Mouse (Mus musculus) neural tube, embryonic 11.5 days (tissue): ENCODE results near the gene Abcd4. TPM values are rescaled to one million over a fixed set of nuclear protein-coding genes. Genes with fewer than 3 reads are reported as not detected.

Source experiments
- ATAC-seq: fragments of 200-750 bp; cut with Nextera tagmentation; 2 replicates; pipeline ENCODE4 v1.8.0; 2017; ENCODE audit warnings: moderate number of reproducible peaks, mild to moderate bottlenecking, moderate TSS enrichment, moderate library complexity; ENCODE audit not compliant: insufficient read depth, low FRiP score, low TSS enrichment
- DNase-seq: peaks from one replicate; pipeline ENCODE4 v3.0.0-alpha.2; 2015; ENCODE audit warnings: low spot score
- H3K27ac ChIP-seq: fragments of 300-500 bp; sonication (generic); 2 replicates; pipeline ENCODE4 v1.5.1; 2014; ENCODE audit warnings: low read depth, mild to moderate bottlenecking, low read length
- H3K27me3 ChIP-seq: fragments of 300-500 bp; sonication (generic); 2 replicates; pipeline ENCODE4 v1.6.1; 2014; ENCODE audit warnings: mild to moderate bottlenecking, low read length, mixed read lengths; ENCODE audit not compliant: control insufficient read depth, insufficient read depth
- H3K36me3 ChIP-seq: fragments of 300-500 bp; sonication (generic); 2 replicates; pipeline ENCODE4 v1.6.1; 2014; ENCODE audit warnings: mild to moderate bottlenecking, low read length, moderate library complexity, mixed read lengths; ENCODE audit not compliant: control insufficient read depth, insufficient read depth
- H3K4me1 ChIP-seq: fragments of 300-500 bp; sonication (generic); 2 replicates; pipeline ENCODE4 v1.6.1; 2014; ENCODE audit warnings: low read length, mixed read lengths; ENCODE audit not compliant: control insufficient read depth, insufficient read depth
- H3K4me2 ChIP-seq: fragments of 300-500 bp; sonication (generic); 2 replicates; pipeline ENCODE4 v1.6.1; 2014; ENCODE audit warnings: low read depth, mild to moderate bottlenecking, moderate library complexity
- H3K4me3 ChIP-seq: fragments of 300-500 bp; sonication (generic); 2 replicates; pipeline ENCODE4 v1.5.1; 2014; ENCODE audit warnings: low read depth, low read length
- H3K9ac ChIP-seq: fragments of 300-500 bp; sonication (generic); 2 replicates; pipeline ENCODE4 v1.6.1; 2014; ENCODE audit warnings: mild to moderate bottlenecking, low read length
- H3K9me3 ChIP-seq: fragments of 300-500 bp; sonication (generic); 2 replicates; pipeline ENCODE4 v1.6.1; 2016; ENCODE audit warnings: low read length; ENCODE audit not compliant: control insufficient read depth
- WGBS: fragments of 180-500 bp; shearing (Covaris S2); extraction: QIAGEN DNeasy Blood & Tissue Kit; methylation state at CpG from one replicate; pipeline ENCODE4 v1.1.7; 2014; 5-methylcytosine and 5-hydroxymethylcytosine counted together
- polyA plus RNA-seq: library from polyadenylated mRNA; unstranded; fragments of >200 nt; fragmentation: Nextera tagmentation; extraction: Ambion mirVana; gene quantifications from 2 replicates; pipeline ENCODE4 v1.2.1, GENCODE M21; 2014

Abcd4 gene
- polyA plus RNA-seq, 1 experiment from 2014 or later: 6.8 TPM

- DNase-seq (peak; percentile 33), ATAC-seq (no peak)
- H3K36me3 ChIP-seq: no peaks in the 10 kb centered on the region
- H3K27ac ChIP-seq: no peak within 1 kb of the TSS
- H3K9me3 ChIP-seq: no peaks in the 10 kb centered on the region
- H3K4me1 ChIP-seq: no peaks in the 10 kb centered on the region
- H3K4me2 ChIP-seq: no peak within 1 kb of the TSS
- WGBS: 2% methylated on average over 24 of the region's 25 CpGs
- H3K4me3 ChIP-seq: peak within 1 kb of the TSS; percentile 24
- no peak within 1 kb of the TSS for H3K9ac ChIP-seq
- peaks cover 67% of the 10 kb centered on the region for H3K27me3 ChIP-seq
Observed at GRCm38 (mm10) chr12:84569336-84569970, 47.8 kb downstream of the Abcd4 start, which contains the start of gene Vsx2. Gene Vsx2 (plus strand): TSS chr12:84569762.

- DNase-seq (no peak), ATAC-seq (no peak)
- H3K4me1 ChIP-seq: no peaks in the 10 kb centered on the region
- no peak overlapping the region for H3K4me3 ChIP-seq
- H3K9ac ChIP-seq: no peak overlapping the region
- no peak overlapping the region for H3K4me2 ChIP-seq
- WGBS: 80% methylated on average over 6 of the region's 6 CpGs
- no peaks in the 10 kb centered on the region for H3K36me3 ChIP-seq
- peaks cover 52% of the 10 kb centered on the region for H3K27me3 ChIP-seq
- H3K27ac ChIP-seq: no peak overlapping the region
- H3K9me3 ChIP-seq: no peaks in the 10 kb centered on the region
Observed at GRCm38 (mm10) chr12:84567576-84567975, 49.6 kb downstream of the Abcd4 start.

GRCm38 (mm10) chr12:84562558-84562957 is 54.7 kb downstream of the Abcd4 start:
- peaks cover 2% of the 10 kb centered on the region; the same call in 1 of the 2 replicates for H3K27me3 ChIP-seq
- no peaks in the 10 kb centered on the region for H3K4me1 ChIP-seq
- no peaks in the 10 kb centered on the region for H3K36me3 ChIP-seq
- WGBS: 57% methylated on average over 4 of the region's 4 CpGs
- no peak overlapping the region for H3K4me2 ChIP-seq
- no peak overlapping the region for H3K9ac ChIP-seq
- no peak overlapping the region for H3K27ac ChIP-seq
- no peaks in the 10 kb centered on the region for H3K9me3 ChIP-seq
- ATAC-seq (no peak), DNase-seq (no peak)
- H3K4me3 ChIP-seq: no peak overlapping the region

- 61% methylated on average over 8 of the region's 8 CpGs for WGBS
- no peak for ATAC-seq
Observed at GRCm38 (mm10) chr12:84555218-84555617, 62.0 kb downstream of the Abcd4 start.

More at GRCm38 (mm10) chr12:84555218-84555617, 62.0 kb downstream of the Abcd4 start:
- Histone ChIP-seq H3K4me3 (no peak overlapping the region), H3K36me3 (no peaks in the 10 kb centered on the region), H3K27ac (no peak overlapping the region), H3K27me3 (no peaks in the 10 kb centered on the region), H3K4me2 (no peak overlapping the region), H3K9ac (no peak overlapping the region), H3K4me1 (no peaks in the 10 kb centered on the region), H3K9me3 (no peaks in the 10 kb centered on the region)
- DNase-seq: no peak

Other genes starting within 250 kb of the Abcd4 start
- gene Entpd5, start 208.4 kb downstream of the Abcd4 start, polyA plus RNA-seq: 9.9 and 12.4 TPM in 2 replicates
- 0.84 and 1.2 TPM in 2 replicates for gene Bbof1, start 208.3 kb downstream of the Abcd4 start, polyA plus RNA-seq
- gene Rnf113a2, start 200.2 kb downstream of the Abcd4 start, polyA plus RNA-seq: 28.1 and 29.7 TPM in 2 replicates
- gene Aldh6a1, start 166.4 kb downstream of the Abcd4 start, polyA plus RNA-seq: 22.3 and 25.7 TPM in 2 replicates
- 33.7 and 36.1 TPM in 2 replicates for gene Lin52, start 166.0 kb downstream of the Abcd4 start, polyA plus RNA-seq
- 7.3 and 7.4 TPM in 2 replicates for gene Vsx2, start 47.7 kb downstream of the Abcd4 start, polyA plus RNA-seq
- not detected in 2 replicates for gene Vrtn, start 23.6 kb upstream of the Abcd4 start, polyA plus RNA-seq
- gene Syndig1l, start 81.4 kb upstream of the Abcd4 start, polyA plus RNA-seq: 0.49 and 1.1 TPM in 2 replicates
- 81.6 and 85.3 TPM in 2 replicates for gene Npc2, start 155.7 kb upstream of the Abcd4 start, polyA plus RNA-seq
- gene Isca2, start 155.8 kb upstream of the Abcd4 start, polyA plus RNA-seq: 146 and 156 TPM in 2 replicates